Mouse (Mus musculus): ENCODE data around the gene Gdpd5. TPM values are rescaled to one million over a fixed set of nuclear protein-coding genes. Genes with fewer than 3 reads are reported as not detected.

Gdpd5 gene
- polyA plus RNA-seq, 1 experiment from 2014 or later: 19.1 TPM

DNA sequence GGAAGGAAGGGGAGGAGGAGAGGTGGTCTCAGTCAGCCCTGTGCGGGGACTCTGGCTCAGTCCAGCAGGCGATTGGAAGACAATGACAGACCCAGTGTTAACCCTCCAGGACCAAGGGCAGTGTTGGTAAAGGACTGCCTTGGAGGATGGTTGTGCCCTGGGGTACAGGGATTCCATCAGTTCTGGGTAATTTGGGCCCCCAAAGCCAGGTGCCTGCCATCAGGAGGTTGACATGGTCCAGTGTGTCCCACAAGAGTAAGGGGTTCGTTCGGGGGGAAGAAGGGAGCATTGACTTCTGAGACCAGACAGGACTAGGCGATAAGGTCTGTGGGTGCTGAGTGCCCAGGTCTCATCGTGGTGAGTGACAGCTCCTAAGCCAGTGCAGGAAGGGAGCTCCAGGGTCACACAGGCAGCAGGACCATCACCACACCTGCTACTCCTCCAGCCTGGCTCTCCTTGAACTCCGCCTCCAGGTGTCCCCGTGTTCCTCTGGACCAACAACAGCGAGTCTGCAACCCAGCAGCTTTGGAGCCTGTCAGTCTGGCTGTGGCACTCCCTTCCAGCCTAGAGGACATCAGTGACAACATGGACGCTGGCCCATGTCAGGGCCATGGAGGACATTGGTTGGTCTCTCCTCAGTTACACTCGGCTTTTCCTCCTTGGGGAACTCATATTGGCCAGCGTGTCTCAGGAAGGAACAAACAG, 23.0 kb downstream of the Gdpd5 start:
- WGBS: 84% methylated on average over 12 of the region's 12 CpGs
- ATAC-seq (replicated peaks; ENCODE audit: low FRiP score) (no peak), DNase-seq (ENCODE audit: low spot score) (no peak)
- no peak overlapping the region for H3K4me3 ChIP-seq (ENCODE audit: low read depth, low read length)
- H3K36me3 ChIP-seq (ENCODE audit: control insufficient read depth, insufficient read depth, low read length): no peaks in the 10 kb centered on the region
- no peaks in the 10 kb centered on the region for H3K9me3 ChIP-seq (ENCODE audit: control insufficient read depth, low read length)
- no peak overlapping the region for H3K4me2 ChIP-seq (ENCODE audit: low read depth, low read length, severe bottlenecking)
- H3K4me1 ChIP-seq (replicated peaks; ENCODE audit: control insufficient read depth, insufficient read depth, low read length): no peaks in the 10 kb centered on the region
- no peaks in the 10 kb centered on the region for H3K27me3 ChIP-seq (ENCODE audit: control insufficient read depth, insufficient read depth, low read length)
- no peak overlapping the region for H3K27ac ChIP-seq (ENCODE audit: low read depth, low read length)
- H3K9ac ChIP-seq (ENCODE audit: low read length): no peak overlapping the region

DNA sequence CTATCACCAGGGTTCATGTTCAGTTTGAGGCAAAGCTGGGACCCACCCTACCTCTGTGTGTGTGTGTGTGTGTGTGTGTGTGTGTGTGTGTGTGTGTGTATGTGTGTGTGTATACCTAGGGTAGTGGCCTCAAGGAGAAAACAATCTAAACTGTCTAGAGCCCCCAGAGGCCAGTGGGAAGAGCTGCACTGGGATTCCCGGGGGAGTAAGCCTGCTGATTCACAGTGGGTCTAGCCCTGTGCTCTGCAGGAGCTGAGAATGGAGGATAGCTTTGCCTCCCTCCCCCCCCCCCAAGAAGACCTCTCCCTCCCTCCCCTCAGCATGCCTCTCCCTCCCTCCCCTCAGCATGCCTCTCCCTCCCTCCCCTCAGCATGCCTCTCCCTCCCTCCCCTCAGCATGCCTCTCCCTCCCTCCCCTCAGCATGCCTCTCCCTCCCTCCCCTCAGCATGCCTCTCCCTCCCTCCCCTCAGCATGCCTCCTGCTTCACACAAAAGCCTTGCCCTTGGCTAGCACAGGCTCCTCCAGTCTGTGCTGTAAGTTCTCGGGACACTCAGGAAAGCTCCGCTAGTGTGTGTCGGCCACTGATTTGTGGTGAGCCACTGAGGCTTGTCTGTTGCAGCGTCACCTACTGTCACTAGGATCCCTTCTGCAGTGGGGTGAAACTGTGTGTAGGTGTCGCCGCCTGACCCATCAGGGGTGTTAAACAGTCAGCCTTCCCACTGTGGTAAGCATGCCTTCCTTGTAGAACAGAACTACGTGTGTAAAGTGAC, 24.4 kb downstream of the Gdpd5 start:
- Histone ChIP-seq H3K4me1 (replicated peaks; ENCODE audit: control insufficient read depth, insufficient read depth, low read length) (no peaks in the 10 kb centered on the region; the same call in 1 of the 2 replicates), H3K27ac (ENCODE audit: low read depth, low read length) (no peak overlapping the region), H3K4me3 (ENCODE audit: low read depth, low read length) (no peak overlapping the region), H3K36me3 (ENCODE audit: control insufficient read depth, insufficient read depth, low read length) (no peaks in the 10 kb centered on the region), H3K9me3 (ENCODE audit: control insufficient read depth, low read length) (no peaks in the 10 kb centered on the region), H3K27me3 (ENCODE audit: control insufficient read depth, insufficient read depth, low read length) (no peaks in the 10 kb centered on the region), H3K4me2 (ENCODE audit: low read depth, low read length, severe bottlenecking) (no peak overlapping the region), H3K9ac (ENCODE audit: low read length) (no peak overlapping the region)
- WGBS: 21% methylated on average over 8 of the region's 8 CpGs
- no peak for ATAC-seq (replicated peaks; ENCODE audit: low FRiP score)
- DNase-seq (ENCODE audit: low spot score): no peak

DNA sequence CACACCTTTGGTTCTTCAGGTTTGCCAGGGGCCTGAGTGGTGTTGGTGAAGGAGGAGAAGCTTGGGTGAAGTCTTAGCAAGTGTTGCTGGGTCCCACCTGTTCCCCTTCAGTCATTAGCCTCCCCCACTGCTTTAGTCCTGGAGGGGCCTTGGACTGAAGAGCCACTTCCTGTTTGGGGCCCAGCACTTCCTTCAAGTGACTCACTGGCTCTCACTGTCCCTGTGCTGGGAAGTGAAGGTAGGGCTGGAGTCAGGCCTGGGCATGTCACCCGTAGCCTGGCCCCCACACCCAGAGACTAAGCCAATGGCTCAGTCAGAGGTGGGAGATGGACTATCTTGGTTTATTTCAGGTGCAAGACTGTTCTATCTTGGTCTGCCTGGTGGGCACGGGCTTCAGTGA, 26.4 kb downstream of the Gdpd5 start:
- no peaks in the 10 kb centered on the region for H3K27me3 ChIP-seq (ENCODE audit: control insufficient read depth, insufficient read depth, low read length)
- no peak for ATAC-seq (replicated peaks; ENCODE audit: low FRiP score)
- H3K36me3 ChIP-seq (ENCODE audit: control insufficient read depth, insufficient read depth, low read length): no peaks in the 10 kb centered on the region
- no peaks in the 10 kb centered on the region for H3K9me3 ChIP-seq (ENCODE audit: control insufficient read depth, low read length)
- H3K4me1 ChIP-seq (replicated peaks; ENCODE audit: control insufficient read depth, insufficient read depth, low read length): peaks cover 4% of the 10 kb centered on the region; the same call in 1 of the 2 replicates
- H3K4me2 ChIP-seq (ENCODE audit: low read depth, low read length, severe bottlenecking): no peak overlapping the region
- no peak overlapping the region for H3K9ac ChIP-seq (ENCODE audit: low read length)
- DNase-seq (ENCODE audit: low spot score): no peak
- 86% methylated on average over 2 of the region's 2 CpGs for WGBS
- H3K4me3 ChIP-seq (ENCODE audit: low read depth, low read length): no peak overlapping the region
- no peak overlapping the region for H3K27ac ChIP-seq (ENCODE audit: low read depth, low read length)

DNA sequence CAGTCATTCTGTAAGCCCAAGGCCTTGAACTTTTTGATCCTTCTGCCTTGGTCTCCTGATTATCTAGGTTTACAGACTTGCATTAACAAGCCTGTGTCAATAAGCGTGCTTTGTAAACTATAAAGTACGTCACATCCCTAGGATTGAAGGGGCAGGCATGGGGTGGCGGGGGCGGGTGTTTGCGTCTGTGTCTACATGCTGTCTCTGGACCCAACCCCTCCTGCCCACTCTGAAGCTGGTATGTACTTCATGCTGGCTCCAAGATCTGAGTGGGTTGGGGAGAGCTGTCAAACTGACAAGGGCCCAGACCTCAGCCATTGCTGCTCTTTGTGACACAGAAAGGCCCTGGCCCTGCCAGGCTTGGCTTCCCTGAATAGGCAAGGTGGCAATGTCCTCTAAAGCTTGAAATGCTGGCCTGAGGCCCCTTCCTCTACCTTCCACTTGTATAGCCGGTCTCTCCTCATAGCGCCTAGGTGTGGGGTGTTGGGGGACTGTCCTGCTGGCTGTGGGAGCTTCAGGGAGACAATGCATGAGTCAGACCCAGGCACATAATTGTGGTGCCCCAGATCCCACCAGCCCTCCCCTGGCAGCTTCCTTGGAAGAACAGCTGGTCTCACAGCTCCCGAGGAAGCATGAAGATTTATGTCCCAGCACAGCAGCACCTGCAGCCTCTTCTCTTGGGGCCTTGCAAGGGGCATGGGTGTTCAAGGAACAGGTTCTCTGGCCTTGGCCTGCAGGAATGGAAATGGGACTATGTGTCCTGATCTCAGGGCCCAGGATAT, 28.4 kb downstream of the Gdpd5 start:
- Histone ChIP-seq H3K4me2 (ENCODE audit: low read depth, low read length, severe bottlenecking) (no peak overlapping the region), H3K27ac (ENCODE audit: low read depth, low read length) (no peak overlapping the region), H3K9me3 (ENCODE audit: control insufficient read depth, low read length) (no peaks in the 10 kb centered on the region), H3K9ac (ENCODE audit: low read length) (no peak overlapping the region), H3K4me1 (replicated peaks; ENCODE audit: control insufficient read depth, insufficient read depth, low read length) (peaks cover 4% of the 10 kb centered on the region; the same call in 1 of the 2 replicates), H3K36me3 (ENCODE audit: control insufficient read depth, insufficient read depth, low read length) (no peaks in the 10 kb centered on the region), H3K4me3 (ENCODE audit: low read depth, low read length) (no peak overlapping the region), H3K27me3 (ENCODE audit: control insufficient read depth, insufficient read depth, low read length) (no peaks in the 10 kb centered on the region)
- 89% methylated on average over 8 of the region's 8 CpGs for WGBS
- no peak for DNase-seq (ENCODE audit: low spot score)
- no peak for ATAC-seq (replicated peaks; ENCODE audit: low FRiP score)

DNA sequence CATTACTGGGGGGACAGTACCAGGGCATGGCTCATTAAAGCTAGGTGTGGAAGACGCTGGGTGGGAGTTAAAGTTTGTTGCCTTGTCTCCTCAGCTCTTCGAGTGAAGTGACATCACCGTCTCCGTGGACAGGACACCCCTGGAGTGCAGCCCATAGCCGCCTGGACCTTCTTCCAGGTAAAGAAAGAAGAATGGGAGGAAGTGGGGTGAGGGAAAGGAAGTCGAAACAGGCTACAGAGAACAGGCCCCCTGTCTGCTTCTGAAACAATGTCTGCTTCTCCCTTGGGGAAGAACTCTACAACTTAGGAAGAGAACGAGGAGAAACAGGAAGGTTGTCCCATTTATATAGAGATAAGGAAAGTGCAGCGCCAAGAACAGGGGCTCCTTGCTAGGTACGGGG, 29.1 kb downstream of the Gdpd5 start:
- Histone ChIP-seq H3K4me3 (ENCODE audit: low read depth, low read length) (no peak overlapping the region), H3K4me2 (ENCODE audit: low read depth, low read length, severe bottlenecking) (no peak overlapping the region), H3K36me3 (ENCODE audit: control insufficient read depth, insufficient read depth, low read length) (no peaks in the 10 kb centered on the region), H3K9me3 (ENCODE audit: control insufficient read depth, low read length) (no peaks in the 10 kb centered on the region), H3K4me1 (replicated peaks; ENCODE audit: control insufficient read depth, insufficient read depth, low read length) (peaks cover 4% of the 10 kb centered on the region; the same call in 1 of the 2 replicates), H3K9ac (ENCODE audit: low read length) (no peak overlapping the region), H3K27me3 (ENCODE audit: control insufficient read depth, insufficient read depth, low read length) (no peaks in the 10 kb centered on the region), H3K27ac (ENCODE audit: low read depth, low read length) (no peak overlapping the region)
- 85% methylated on average over 9 of the region's 9 CpGs for WGBS
- no peak for ATAC-seq (replicated peaks; ENCODE audit: low FRiP score)
- DNase-seq (ENCODE audit: low spot score): no peak

DNA sequence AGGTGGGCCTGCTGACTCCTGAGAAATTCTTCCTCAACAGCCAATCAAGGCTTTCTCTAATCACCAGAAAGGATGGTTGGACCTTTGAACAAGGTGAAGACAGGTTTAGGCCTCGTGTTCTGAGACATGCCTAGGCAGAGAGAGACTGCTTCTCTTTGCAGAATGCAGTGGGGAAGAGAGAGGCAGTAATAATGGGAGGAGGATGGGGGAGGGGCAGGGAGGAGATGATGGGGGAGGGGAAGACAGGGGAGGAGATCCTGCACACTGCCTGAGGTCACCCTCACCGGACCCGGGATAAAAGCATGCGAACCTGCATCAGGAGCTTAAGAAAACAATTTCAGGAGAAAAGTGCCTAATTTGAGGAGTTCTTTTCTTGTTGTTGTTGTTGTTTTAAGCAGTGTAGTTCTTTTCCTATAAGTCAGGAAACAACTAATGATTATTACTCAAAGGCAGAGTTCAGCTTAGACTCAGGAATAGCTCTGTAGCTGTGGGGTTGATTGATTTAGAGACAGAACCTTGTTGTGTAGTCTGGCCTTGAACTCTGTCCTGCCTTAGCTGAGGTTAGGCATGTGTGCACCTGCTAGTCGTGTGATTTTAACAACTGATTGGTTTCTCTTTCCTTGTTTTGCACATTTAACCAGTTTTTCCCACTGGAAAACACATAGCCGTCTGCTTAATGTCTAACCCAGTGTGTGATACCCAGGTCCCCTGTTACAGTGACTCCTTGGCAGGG, 30.0 kb downstream of the Gdpd5 start:
- no peaks in the 10 kb centered on the region for H3K36me3 ChIP-seq (ENCODE audit: control insufficient read depth, insufficient read depth, low read length)
- no peaks in the 10 kb centered on the region for H3K9me3 ChIP-seq (ENCODE audit: control insufficient read depth, low read length)
- H3K27ac ChIP-seq (ENCODE audit: low read depth, low read length): no peak overlapping the region
- H3K27me3 ChIP-seq (ENCODE audit: control insufficient read depth, insufficient read depth, low read length): no peaks in the 10 kb centered on the region
- H3K9ac ChIP-seq (ENCODE audit: low read length): no peak overlapping the region
- ATAC-seq (replicated peaks; ENCODE audit: low FRiP score) (no peak), DNase-seq (ENCODE audit: low spot score) (no peak)
- peaks cover 4% of the 10 kb centered on the region; the same call in 1 of the 2 replicates for H3K4me1 ChIP-seq (replicated peaks; ENCODE audit: control insufficient read depth, insufficient read depth, low read length)
- no peak overlapping the region for H3K4me3 ChIP-seq (ENCODE audit: low read depth, low read length)
- H3K4me2 ChIP-seq (ENCODE audit: low read depth, low read length, severe bottlenecking): no peak overlapping the region
- 54% methylated on average over 6 of the region's 6 CpGs for WGBS

DNA sequence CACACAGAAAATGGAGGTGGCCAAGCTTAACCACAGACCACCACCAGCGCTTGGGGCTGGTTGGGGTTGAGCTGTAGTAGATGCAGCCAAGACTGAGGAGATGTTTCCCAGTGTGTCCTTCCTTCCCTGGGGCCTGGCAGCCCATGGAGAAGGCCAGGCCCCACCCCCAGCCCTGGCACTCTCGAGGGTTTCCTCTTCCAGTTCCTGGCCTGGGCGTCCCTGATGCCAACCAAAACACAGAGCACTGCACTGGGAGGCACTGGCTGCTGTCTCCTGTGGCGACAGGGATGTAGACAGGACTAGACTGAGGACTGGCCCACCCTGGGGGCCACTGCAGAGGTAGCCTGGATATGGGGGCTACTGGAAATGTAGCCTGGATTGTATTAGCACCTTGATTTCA, 33.8 kb downstream of the Gdpd5 start:
- no peak overlapping the region for H3K27ac ChIP-seq (ENCODE audit: low read depth, low read length)
- H3K36me3 ChIP-seq (ENCODE audit: control insufficient read depth, insufficient read depth, low read length): no peaks in the 10 kb centered on the region
- no peak overlapping the region for H3K4me2 ChIP-seq (ENCODE audit: low read depth, low read length, severe bottlenecking)
- H3K9ac ChIP-seq (ENCODE audit: low read length): no peak overlapping the region
- 85% methylated on average over 4 of the region's 4 CpGs for WGBS
- no peaks in the 10 kb centered on the region for H3K27me3 ChIP-seq (ENCODE audit: control insufficient read depth, insufficient read depth, low read length)
- peaks cover 4% of the 10 kb centered on the region; the same call in 1 of the 2 replicates for H3K4me1 ChIP-seq (replicated peaks; ENCODE audit: control insufficient read depth, insufficient read depth, low read length)
- no peaks in the 10 kb centered on the region for H3K9me3 ChIP-seq (ENCODE audit: control insufficient read depth, low read length)
- ATAC-seq (replicated peaks; ENCODE audit: low FRiP score) (no peak), DNase-seq (ENCODE audit: low spot score) (no peak)
- no peak overlapping the region for H3K4me3 ChIP-seq (ENCODE audit: low read depth, low read length)

DNA sequence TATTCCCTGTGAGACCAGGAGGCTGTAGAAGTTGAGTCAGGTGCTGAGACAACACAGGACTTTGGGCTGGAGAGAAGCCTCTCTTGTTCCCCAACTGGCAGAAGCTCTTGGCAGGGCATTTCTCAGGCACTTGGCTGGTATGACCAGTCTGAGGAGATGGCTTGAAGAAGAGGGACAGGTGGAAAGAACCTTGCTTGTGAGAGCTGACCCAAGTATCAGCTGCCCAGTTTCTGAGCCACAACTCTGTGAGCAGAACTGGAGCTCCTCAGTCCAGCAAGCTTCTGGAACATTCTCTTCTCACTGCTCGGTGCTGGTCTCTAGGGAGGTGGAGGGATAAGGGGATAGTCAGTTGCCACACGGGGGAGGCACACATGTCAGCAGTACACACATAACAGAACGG, 38.1 kb downstream of the Gdpd5 start:
- H3K27me3 ChIP-seq (ENCODE audit: control insufficient read depth, insufficient read depth, low read length): no peaks in the 10 kb centered on the region
- H3K9me3 ChIP-seq (ENCODE audit: control insufficient read depth, low read length): no peaks in the 10 kb centered on the region
- no peak overlapping the region for H3K9ac ChIP-seq (ENCODE audit: low read length)
- H3K36me3 ChIP-seq (ENCODE audit: control insufficient read depth, insufficient read depth, low read length): no peaks in the 10 kb centered on the region
- H3K27ac ChIP-seq (ENCODE audit: low read depth, low read length): no peak overlapping the region
- H3K4me2 ChIP-seq (ENCODE audit: low read depth, low read length, severe bottlenecking): no peak overlapping the region
- H3K4me3 ChIP-seq (ENCODE audit: low read depth, low read length): no peak overlapping the region
- H3K4me1 ChIP-seq (replicated peaks; ENCODE audit: control insufficient read depth, insufficient read depth, low read length): no peaks in the 10 kb centered on the region
- no peak for DNase-seq (ENCODE audit: low spot score)
- ATAC-seq (replicated peaks; ENCODE audit: low FRiP score): no peak
- WGBS: 90% methylated on average over 3 of the region's 3 CpGs

Measured in forebrain, embryonic 11.5 days (tissue).